Mouse (Mus musculus): ENCODE measurements around the gene Fam114a1.

- TF ChIP-seq CTCF (IDR thresholded peaks at IDR 0.05; ENCODE audit: borderline replicate concordance, insufficient read depth, low read length) = no peak
- no peak for TF ChIP-seq POLR2A (IDR thresholded peaks at IDR 0.05; ENCODE audit: low read depth, low read length)
Measured at GRCm38 (mm10) chr5:65074693-65075092, 104.8 kb downstream of the Fam114a1 start.
